Mouse (Mus musculus) neural tube, embryonic 11.5 days (tissue): Measurements from ENCODE around the gene Ccdc113. TPM values are rescaled to one million over a fixed set of nuclear protein-coding genes. Genes with fewer than 3 reads are reported as not detected.
"Not testable (repeated sequence)": the region's sequence is repeated elsewhere in the genome, so short reads cannot be mapped to it uniquely, and the experiment has no call there.

Experiments
- ATAC-seq: fragments of 200-750 bp; cut with Nextera tagmentation; 2 replicates; pipeline ENCODE4 v1.8.0; 2017; ENCODE audit warnings: moderate number of reproducible peaks, mild to moderate bottlenecking, moderate TSS enrichment, moderate library complexity; ENCODE audit not compliant: insufficient read depth, low FRiP score, low TSS enrichment
- DNase-seq: peaks from one replicate; pipeline ENCODE4 v3.0.0-alpha.2; 2015; ENCODE audit warnings: low spot score
- H3K27ac ChIP-seq: fragments of 300-500 bp; sonication (generic); 2 replicates; pipeline ENCODE4 v1.5.1; 2014; ENCODE audit warnings: low read depth, mild to moderate bottlenecking, low read length
- H3K27me3 ChIP-seq: fragments of 300-500 bp; sonication (generic); 2 replicates; pipeline ENCODE4 v1.6.1; 2014; ENCODE audit warnings: mild to moderate bottlenecking, low read length, mixed read lengths; ENCODE audit not compliant: control insufficient read depth, insufficient read depth
- H3K36me3 ChIP-seq: fragments of 300-500 bp; sonication (generic); 2 replicates; pipeline ENCODE4 v1.6.1; 2014; ENCODE audit warnings: mild to moderate bottlenecking, low read length, moderate library complexity, mixed read lengths; ENCODE audit not compliant: control insufficient read depth, insufficient read depth
- H3K4me1 ChIP-seq: fragments of 300-500 bp; sonication (generic); 2 replicates; pipeline ENCODE4 v1.6.1; 2014; ENCODE audit warnings: low read length, mixed read lengths; ENCODE audit not compliant: control insufficient read depth, insufficient read depth
- H3K4me2 ChIP-seq: fragments of 300-500 bp; sonication (generic); 2 replicates; pipeline ENCODE4 v1.6.1; 2014; ENCODE audit warnings: low read depth, mild to moderate bottlenecking, moderate library complexity
- H3K4me3 ChIP-seq: fragments of 300-500 bp; sonication (generic); 2 replicates; pipeline ENCODE4 v1.5.1; 2014; ENCODE audit warnings: low read depth, low read length
- H3K9ac ChIP-seq: fragments of 300-500 bp; sonication (generic); 2 replicates; pipeline ENCODE4 v1.6.1; 2014; ENCODE audit warnings: mild to moderate bottlenecking, low read length
- H3K9me3 ChIP-seq: fragments of 300-500 bp; sonication (generic); 2 replicates; pipeline ENCODE4 v1.6.1; 2016; ENCODE audit warnings: low read length; ENCODE audit not compliant: control insufficient read depth
- WGBS: fragments of 180-500 bp; shearing (Covaris S2); extraction: QIAGEN DNeasy Blood & Tissue Kit; methylation state at CpG from one replicate; pipeline ENCODE4 v1.1.7; 2014; 5-methylcytosine and 5-hydroxymethylcytosine counted together
- polyA plus RNA-seq: library from polyadenylated mRNA; unstranded; fragments of >200 nt; fragmentation: Nextera tagmentation; extraction: Ambion mirVana; gene quantifications from 2 replicates; pipeline ENCODE4 v1.2.1, GENCODE M21; 2014

Ccdc113 gene
- polyA plus RNA-seq, 1 experiment from 2014 or later: 0.17 TPM

DNA sequence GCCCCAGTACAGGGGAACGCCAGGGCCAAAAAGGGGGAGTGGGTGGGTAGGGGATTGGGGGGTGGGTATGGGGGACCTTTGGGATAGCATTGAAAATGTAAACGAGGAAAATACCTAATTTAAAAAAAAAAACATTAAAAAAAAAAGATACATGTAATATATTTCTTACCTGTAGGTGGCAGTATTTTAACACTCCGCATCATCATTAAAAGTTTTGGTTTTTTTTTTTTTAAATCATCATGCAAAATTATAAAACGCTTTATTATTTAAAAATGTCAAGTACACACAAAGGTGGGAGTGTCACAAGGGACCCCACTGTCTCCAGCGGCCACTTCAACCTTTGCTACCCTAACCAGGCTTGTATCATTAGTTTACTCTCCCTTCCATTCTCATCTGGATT lies 72.6 kb downstream of the Ccdc113 start:
- 27% methylated on average over 4 of the region's 5 CpGs for WGBS
- H3K27ac ChIP-seq, H3K4me1 ChIP-seq, H3K27me3 ChIP-seq, H3K9ac ChIP-seq, H3K4me3 ChIP-seq, H3K9me3 ChIP-seq, H3K4me2 ChIP-seq, DNase-seq, H3K36me3 ChIP-seq, ATAC-seq: not testable (repeated sequence)

- WGBS: 67% methylated on average over 9 of the region's 9 CpGs
- DNase-seq: no peak
- ATAC-seq: no peak
Observed at GRCm38 (mm10) chr8:95607210-95607609, 73.3 kb downstream of the Ccdc113 start.

More at GRCm38 (mm10) chr8:95607210-95607609, 73.3 kb downstream of the Ccdc113 start:
- no peak overlapping the region for H3K4me3 ChIP-seq
- no peaks in the 10 kb centered on the region for H3K36me3 ChIP-seq
- no peak overlapping the region for H3K4me2 ChIP-seq
- no peak overlapping the region for H3K27ac ChIP-seq
- no peaks in the 10 kb centered on the region for H3K9me3 ChIP-seq
- no peaks in the 10 kb centered on the region for H3K27me3 ChIP-seq
- H3K9ac ChIP-seq: no peak overlapping the region
- H3K4me1 ChIP-seq: no peaks in the 10 kb centered on the region

Other genes starting within 250 kb of the Ccdc113 start
- gene Cngb1, start 227.5 kb upstream of the Ccdc113 start, polyA plus RNA-seq: 0.50 and 0.51 TPM in 2 replicates
- gene Tepp, start 223.5 kb upstream of the Ccdc113 start, polyA plus RNA-seq: not detected in 2 replicates
- 12.7 and 13.4 TPM in 2 replicates for gene Zfp319, start 202.1 kb upstream of the Ccdc113 start, polyA plus RNA-seq
- 37.6 and 38.0 TPM in 2 replicates for gene Usb1, start 201.8 kb upstream of the Ccdc113 start, polyA plus RNA-seq
- 20.2 and 21.1 TPM in 2 replicates for gene Mmp15, start 181.8 kb upstream of the Ccdc113 start, polyA plus RNA-seq
- 128 and 142 TPM in 2 replicates for gene Cfap20, start 99.2 kb upstream of the Ccdc113 start, polyA plus RNA-seq
- gene Csnk2a2, start 44.0 kb upstream of the Ccdc113 start, polyA plus RNA-seq: 16.7 and 18.3 TPM in 2 replicates
- gene Prss54, start 42.3 kb downstream of the Ccdc113 start, polyA plus RNA-seq: not detected in 2 replicates
- 23.5 and 24.3 TPM in 2 replicates for gene Gins3, start 99.4 kb downstream of the Ccdc113 start, polyA plus RNA-seq
- 69.5 and 87.3 TPM in 2 replicates for gene Ndrg4, start 142.9 kb downstream of the Ccdc113 start, polyA plus RNA-seq
- gene Setd6, start 181.8 kb downstream of the Ccdc113 start, polyA plus RNA-seq: 19.3 and 20.2 TPM in 2 replicates